Mouse (Mus musculus) MEL (cell line): ENCODE measurements around the gene Tgfbr3. TPM values are rescaled to one million over a fixed set of nuclear protein-coding genes. Genes with fewer than 3 reads are reported as not detected.

Source experiments
- DNase-seq: peaks from one replicate; pipeline ENCODE4 v3.0.0; 2011; ENCODE audit warnings: low read depth, low spot score
- H3K27ac ChIP-seq: 2 replicates; pipeline ENCODE4 v1.5.1; 2012; ENCODE audit warnings: low read depth, mild to moderate bottlenecking, control low read depth, low read length, moderate library complexity; ENCODE audit not compliant: control insufficient read depth
- H3K27me3 ChIP-seq, 2 experiments: fragments of 150-350 bp in 1 of 2; sonication (generic) in 1 of 2; 2 replicates each; pipeline ENCODE4 v1.6.1; 2012; ENCODE audit warnings: low read length in 2 of 2, mild to moderate bottlenecking in 2 of 2, improper control_type of control experiment in 1 of 2, moderate library complexity in 1 of 2; ENCODE audit not compliant: insufficient read depth in 2 of 2, control insufficient read depth in 1 of 2
- H3K36me3 ChIP-seq, 2 experiments: 2 replicates each; pipeline ENCODE4 v1.6.1; 2012 to 2014; ENCODE audit warnings: low read length in 2 of 2, improper control_type of control experiment in 1 of 2, inconsistent platforms in 1 of 2, mild to moderate bottlenecking in 1 of 2; ENCODE audit not compliant: insufficient read depth in 2 of 2, control insufficient read depth in 1 of 2
- H3K4me1 ChIP-seq, 2 experiments: fragments of 150-350 bp in 1 of 2; sonication (generic) in 1 of 2; 2 replicates each; pipeline ENCODE4 v1.6.1; 2012; ENCODE audit warnings: low read length in 2 of 2, improper control_type of control experiment in 1 of 2, mild to moderate bottlenecking in 1 of 2; ENCODE audit not compliant: insufficient read depth in 2 of 2, control insufficient read depth in 1 of 2
- H3K4me3 ChIP-seq, 2 experiments: fragments of 150-350 bp in 1 of 2; sonication (generic) in 1 of 2; 2 replicates each; pipeline ENCODE4 v1.5.1; 2012; ENCODE audit warnings: low read depth in 2 of 2, low read length in 2 of 2, mild to moderate bottlenecking in 2 of 2, moderate library complexity in 2 of 2, control low read depth in 1 of 2, improper control_type of control experiment in 1 of 2; ENCODE audit not compliant: control insufficient read depth in 1 of 2, insufficient read depth in 1 of 2
- H3K79me2 ChIP-seq: 2 replicates; pipeline ENCODE4 v1.6.1; 2012; ENCODE audit warnings: mild to moderate bottlenecking, low read length, moderate library complexity; ENCODE audit not compliant: control insufficient read depth, poor library complexity, insufficient read depth
- H3K9ac ChIP-seq: 2 replicates; pipeline ENCODE4 v1.6.1; 2012; ENCODE audit warnings: low read depth, mild to moderate bottlenecking, control low read depth, low read length, moderate library complexity; ENCODE audit not compliant: control insufficient read depth, poor library complexity, severe bottlenecking
- H3K9me3 ChIP-seq: fragments of 150-350 bp; sonication (generic); replicated peaks from 2 replicates; pipeline ENCODE4 v1.6.1; 2012; ENCODE audit warnings: mild to moderate bottlenecking, low read length, improper control_type of control experiment, moderate library complexity; ENCODE audit not compliant: insufficient read depth
- BHLHE40 ChIP-seq: IDR thresholded peaks from 2 replicates; pipeline ENCODE4 v1.6.1; 2012; ENCODE audit warnings: low read depth, mild to moderate bottlenecking, inconsistent platforms, low read length, improper control_type of control experiment, borderline replicate concordance
- CHD1 ChIP-seq: IDR thresholded peaks from 2 replicates; pipeline ENCODE4 v1.6.1; 2012; ENCODE audit warnings: low read depth, mild to moderate bottlenecking, inconsistent platforms, low read length, improper control_type of control experiment
- EP300 ChIP-seq, 2 experiments: IDR thresholded peaks; 2 replicates each; pipeline ENCODE4 v1.6.1; 2011; ENCODE audit warnings: improper control_type of control experiment in 2 of 2, low read length in 2 of 2, low read depth in 1 of 2, mild to moderate bottlenecking in 1 of 2
- ETS1 ChIP-seq: IDR thresholded peaks from 2 replicates; pipeline ENCODE4 v1.6.1; 2012; ENCODE audit warnings: low read depth, mild to moderate bottlenecking, inconsistent platforms, low read length, improper control_type of control experiment, moderate library complexity
- GABPA ChIP-seq: IDR thresholded peaks from 2 replicates; pipeline ENCODE4 v1.6.1; 2012; ENCODE audit warnings: low read depth, mild to moderate bottlenecking, inconsistent platforms, low read length, improper control_type of control experiment, moderate library complexity
- GATA1 ChIP-seq: IDR thresholded peaks from 2 replicates; pipeline ENCODE4 v1.6.1; 2011; ENCODE audit warnings: low read depth, low read length, improper control_type of control experiment
- HCFC1 ChIP-seq: IDR thresholded peaks from 2 replicates; pipeline ENCODE4 v1.6.1; 2012; ENCODE audit warnings: low read depth, mild to moderate bottlenecking, inconsistent platforms, low read length, improper control_type of control experiment, moderate library complexity
- JUND ChIP-seq: IDR thresholded peaks from 2 replicates; pipeline ENCODE4 v1.6.1; 2011; ENCODE audit warnings: low read depth, mild to moderate bottlenecking, improper control_type of control experiment, low read length
- MAX ChIP-seq: IDR thresholded peaks from 2 replicates; pipeline ENCODE4 v1.6.1; 2011; ENCODE audit warnings: low read length, improper control_type of control experiment
- MEF2A ChIP-seq: IDR thresholded peaks from 2 replicates; pipeline ENCODE4 v1.6.1; 2014; ENCODE audit warnings: low read depth, mild to moderate bottlenecking, inconsistent platforms, low read length, improper control_type of control experiment; ENCODE audit not compliant: poor library complexity, insufficient replicate concordance, severe bottlenecking; ENCODE audit errors: extremely low read depth
- MXI1 ChIP-seq: IDR thresholded peaks from 2 replicates; pipeline ENCODE4 v1.6.1; 2011; ENCODE audit warnings: mild to moderate bottlenecking, low read depth, low read length, improper control_type of control experiment
- MYB ChIP-seq: IDR thresholded peaks from 2 replicates; pipeline ENCODE4 v1.6.1; 2011; ENCODE audit warnings: mild to moderate bottlenecking, low read depth, low read length, improper control_type of control experiment
- MYC ChIP-seq: IDR thresholded peaks from 2 replicates; pipeline ENCODE4 v1.6.1; 2011; ENCODE audit warnings: low read depth, mild to moderate bottlenecking, low read length, improper control_type of control experiment, moderate library complexity
- NELFE ChIP-seq: IDR thresholded peaks from 2 replicates; pipeline ENCODE4 v1.6.1; 2011; ENCODE audit warnings: low read depth, low read length, improper control_type of control experiment
- NRF1 ChIP-seq: IDR thresholded peaks from 2 replicates; pipeline ENCODE4 v1.6.1; 2014; ENCODE audit warnings: low read depth, mild to moderate bottlenecking, inconsistent platforms, low read length, improper control_type of control experiment, moderate library complexity; ENCODE audit not compliant: poor library complexity, insufficient read depth, severe bottlenecking
- POLR2A ChIP-seq, 2 experiments: IDR thresholded peaks; 2 replicates each; pipeline ENCODE4 v1.6.1; 2011 to 2012; ENCODE audit warnings: low read length in 2 of 2, mild to moderate bottlenecking in 2 of 2, control low read depth in 1 of 2, improper control_type of control experiment in 1 of 2, low read depth in 1 of 2, moderate library complexity in 1 of 2; ENCODE audit not compliant: control insufficient read depth in 1 of 2, insufficient read depth in 1 of 2, poor library complexity in 1 of 2
- POLR2AphosphoS5 ChIP-seq: IDR thresholded peaks from 2 replicates; pipeline ENCODE4 v1.6.1; 2012; ENCODE audit warnings: low read depth, borderline replicate concordance, mild to moderate bottlenecking, inconsistent platforms, low read length, moderate library complexity, mixed read lengths
- RCOR1 ChIP-seq: IDR thresholded peaks from 2 replicates; pipeline ENCODE4 v1.6.1; 2012; ENCODE audit warnings: low read depth, mild to moderate bottlenecking, inconsistent platforms, low read length, improper control_type of control experiment
- SMC3 ChIP-seq: IDR thresholded peaks from 2 replicates; pipeline ENCODE4 v1.6.1; 2011; ENCODE audit warnings: low read depth, low read length, improper control_type of control experiment
- TBP ChIP-seq: IDR thresholded peaks from 2 replicates; pipeline ENCODE4 v1.8.0; 2011; ENCODE audit warnings: low read depth, low read length, improper control_type of control experiment
- TCF12 ChIP-seq: IDR thresholded peaks from 2 replicates; pipeline ENCODE4 v1.6.1; 2014; ENCODE audit warnings: low read depth, mild to moderate bottlenecking, inconsistent platforms, low read length, improper control_type of control experiment, moderate library complexity
- UBTF ChIP-seq: IDR thresholded peaks from 2 replicates; pipeline ENCODE4 v1.6.1; 2012; ENCODE audit warnings: low read depth, mild to moderate bottlenecking, inconsistent platforms, low read length, improper control_type of control experiment, moderate library complexity, borderline replicate concordance; ENCODE audit not compliant: insufficient read depth
- USF2 ChIP-seq, 2 experiments: IDR thresholded peaks; 2 replicates each; pipeline ENCODE4 v1.6.1; 2011 to 2012; ENCODE audit warnings: improper control_type of control experiment in 2 of 2, low read length in 2 of 2, borderline replicate concordance in 1 of 2, inconsistent platforms in 1 of 2, low read depth in 1 of 2, mild to moderate bottlenecking in 1 of 2; ENCODE audit not compliant: insufficient read depth in 1 of 2
- ZC3H11A ChIP-seq: IDR thresholded peaks from 2 replicates; pipeline ENCODE4 v1.6.1; 2012; ENCODE audit warnings: low read depth, mild to moderate bottlenecking, inconsistent platforms, low read length, improper control_type of control experiment
- ZKSCAN1 ChIP-seq: IDR thresholded peaks from 2 replicates; pipeline ENCODE4 v1.6.1; 2012; ENCODE audit warnings: low read depth, mild to moderate bottlenecking, inconsistent platforms, low read length, improper control_type of control experiment, moderate library complexity
- ZNF384 ChIP-seq: IDR thresholded peaks from 2 replicates; pipeline ENCODE4 v1.6.1; 2012; ENCODE audit warnings: low read depth, mild to moderate bottlenecking, inconsistent platforms, low read length, improper control_type of control experiment
- polyA plus RNA-seq, 2 experiments: library from polyadenylated mRNA; stranded (reverse) in 1 of 2; unstranded in 1 of 2; fragments of >175 nt in 1 of 2; fragments of >200 nt in 1 of 2; gene quantifications; 2 replicates each; pipeline versions ENCODE4 v1.2.1 to v1.2.4; 2012; ENCODE audit warnings: low replicate concordance in 2 of 2, low read depth in 1 of 2; ENCODE audit not compliant: insufficient read length in 2 of 2, insufficient read depth in 1 of 2, missing spikeins in 1 of 2
- total RNA-seq: library from RNA; depleted of rRNA; stranded (reverse); fragments of 300-350 nt; gene quantifications from 2 replicates; pipeline ENCODE4 v1.2.3, GENCODE M21; 2012

Tgfbr3 gene
- total and polyA plus RNA-seq, 3 experiments, result 3.0 to 5.9 TPM; not detected in 1

GRCm38 (mm10) chr5:107089966-107090365 lies 199.5 kb downstream of the Tgfbr3 start:
- Histone ChIP-seq H3K4me3 (no peak overlapping the region), H3K9ac (no peak overlapping the region), H3K79me2 (no peaks in the 10 kb centered on the region), H3K9me3 (no peaks in the 10 kb centered on the region), H3K36me3 (peaks cover 0 to 8% of the 10 kb centered on the region in 2 experiments; a peak in 2 of 4 replicates), H3K27ac (no peak overlapping the region), H3K27me3 (no peaks in the 10 kb centered on the region), H3K4me1 (peaks cover 0 to 10% of the 10 kb centered on the region in 2 experiments; a peak in 2 of 4 replicates)
- no peak for DNase-seq
- TF ChIP-seq ZKSCAN1, result no peak
- no peak for TF ChIP-seq GATA1
- no peak for TF ChIP-seq JUND
- TF ChIP-seq TCF12, result no peak
- no peak for TF ChIP-seq CHD1
- TF ChIP-seq NELFE, result no peak
- no peak for TF ChIP-seq ZNF384
- no peak for TF ChIP-seq SMC3
- no peak for TF ChIP-seq MAX
- TF ChIP-seq ETS1, result no peak
- no peak for TF ChIP-seq MXI1
- TF ChIP-seq POLR2AphosphoS5, result no peak
- TF ChIP-seq UBTF, result no peak
- TF ChIP-seq RCOR1, result no peak
- no peak for TF ChIP-seq GABPA
- no peak for TF ChIP-seq HCFC1
- no peak for TF ChIP-seq MYB
- TF ChIP-seq TBP, result no peak
- TF ChIP-seq MEF2A, result no peak

GRCm38 (mm10) chr5:107087829-107088808 lies 201.3 kb downstream of the Tgfbr3 start:
- H3K9ac ChIP-seq, result no peak overlapping the region
- H3K36me3 ChIP-seq, result peaks cover 0 to 8% of the 10 kb centered on the region in 2 experiments; a peak in 2 of 4 replicates
- DNase-seq, result peak; percentile 78
- H3K9me3 ChIP-seq, result no peaks in the 10 kb centered on the region
- H3K79me2 ChIP-seq, result no peaks in the 10 kb centered on the region
- H3K27ac ChIP-seq, result no peak overlapping the region
- H3K4me3 ChIP-seq, result peak overlapping the region in 1 of 2 experiments; percentile 9; a peak in 1 of 4 replicates
- no peaks in the 10 kb centered on the region for H3K27me3 ChIP-seq
- peaks cover 0 to 10% of the 10 kb centered on the region in 2 experiments; a peak in 2 of 4 replicates for H3K4me1 ChIP-seq
- TF ChIP-seq ZC3H11A (no peak), USF2 (IDR thresholded peaks at IDR 0.05; ENCODE audit: borderline replicate concordance in 1 of 2, insufficient read depth in 1 of 2, low read depth in 1 of 2, low read length in 2 of 2) (peak in 1 of 2 experiments; percentile 65; a peak in 1 of 4 replicates), SMC3 (no peak), TCF12 (no peak), MYC (no peak), ZNF384 (peak; percentile 89), EP300 (IDR thresholded peaks at IDR 0.05; ENCODE audit: low read depth in 1 of 2, low read length in 2 of 2) (no peak; a peak in 1 of 4 replicates), MYB (no peak), HCFC1 (no peak), NELFE (no peak), GABPA (no peak), POLR2A (IDR thresholded peaks at IDR 0.05; ENCODE audit: control insufficient read depth in 1 of 2, insufficient read depth in 1 of 2, low read depth in 1 of 2, low read length in 2 of 2, poor library complexity in 1 of 2) (no peak), UBTF (no peak), NRF1 (no peak), CHD1 (no peak), POLR2AphosphoS5 (no peak), RCOR1 (no peak), MAX (no peak), BHLHE40 (peak; percentile 56; the same call in 1 of the 2 replicates)
